Mouse (Mus musculus) liver, embryonic 15.5 days (tissue): ENCODE measurements around the gene Dcst2. TPM values are rescaled to one million over a fixed set of nuclear protein-coding genes. Genes with fewer than 3 reads are reported as not detected.
A peak's percentile ranks its signal among the peaks of the same experiment; 100 is the strongest.

ENCODE experiments used
- ATAC-seq: fragments of 200-750 bp; cut with Nextera tagmentation; 2 replicates; pipeline ENCODE4 v1.8.0; 2017; ENCODE audit warnings: moderate number of reproducible peaks, mild to moderate bottlenecking, moderate library complexity; ENCODE audit not compliant: insufficient read depth
- H3K27ac ChIP-seq: fragments of 300-500 bp; sonication (generic); replicated peaks from 2 replicates; pipeline ENCODE4 v1.5.1; 2015; ENCODE audit warnings: mild to moderate bottlenecking, inconsistent platforms
- H3K27me3 ChIP-seq: fragments of 300-500 bp; sonication (generic); 2 replicates; pipeline ENCODE4 v1.6.1; 2015; ENCODE audit warnings: mild to moderate bottlenecking, inconsistent platforms
- H3K36me3 ChIP-seq: fragments of 300-500 bp; sonication (generic); replicated peaks from 2 replicates; pipeline ENCODE4 v1.6.1; 2015; ENCODE audit warnings: moderate library complexity, mild to moderate bottlenecking, inconsistent platforms
- H3K4me1 ChIP-seq: fragments of 300-500 bp; sonication (generic); replicated peaks from 2 replicates; pipeline ENCODE4 v1.6.1; 2015; ENCODE audit warnings: inconsistent platforms
- H3K4me2 ChIP-seq: fragments of 300-500 bp; sonication (generic); 2 replicates; pipeline ENCODE4 v1.6.1; 2015; ENCODE audit warnings: moderate library complexity, mild to moderate bottlenecking, inconsistent platforms
- H3K4me3 ChIP-seq: fragments of 300-500 bp; sonication (generic); replicated peaks from 2 replicates; pipeline ENCODE4 v1.5.1; 2015; ENCODE audit warnings: mild to moderate bottlenecking, inconsistent platforms
- H3K9ac ChIP-seq: fragments of 300-500 bp; sonication (generic); 2 replicates; pipeline ENCODE4 v1.6.1; 2015; ENCODE audit warnings: moderate library complexity, mild to moderate bottlenecking, inconsistent platforms
- H3K9me3 ChIP-seq: fragments of 300-500 bp; sonication (generic); replicated peaks from 2 replicates; pipeline ENCODE4 v1.6.1; 2016; ENCODE audit warnings: inconsistent platforms
- WGBS: fragments of 180-500 bp; shearing (Covaris S2); methylation state at CpG from one replicate; pipeline ENCODE4 v1.1.7; 2015; ENCODE audit warnings: mixed read lengths; ENCODE audit not compliant: insufficient replicate concordance; 5-methylcytosine and 5-hydroxymethylcytosine counted together
- polyA plus RNA-seq: library from polyadenylated mRNA; unstranded; fragments of >200 nt; fragmentation: Nextera tagmentation; extraction: Ambion mirVana; gene quantifications from 2 replicates; pipeline ENCODE4 v1.2.1, GENCODE M21; 2015

The Dcst2 gene
- polyA plus RNA-seq, 1 experiment from 2014 or later: 0.06 TPM

GRCm38 (mm10) chr3:89382950-89383349 is 21.2 kb downstream of the Dcst2 start:
- 59% methylated on average over 5 of the region's 5 CpGs for WGBS
- no peak for ATAC-seq

GRCm38 (mm10) chr3:89383651-89384255 is 22.0 kb downstream of the Dcst2 start:
- Histone ChIP-seq H3K4me3 (no peak overlapping the region), H3K27ac (no peak overlapping the region), H3K36me3 (peaks cover 17% of the 10 kb centered on the region), H3K9me3 (no peaks in the 10 kb centered on the region), H3K4me1 (peaks cover 31% of the 10 kb centered on the region), H3K9ac (no peak overlapping the region), H3K4me2 (no peak overlapping the region), H3K27me3 (no peaks in the 10 kb centered on the region)
- no peak for ATAC-seq
- 58% methylated on average over 5 of the region's 5 CpGs for WGBS

More at GRCm38 (mm10) chr3:89382950-89383349, 21.2 kb downstream of the Dcst2 start:
- H3K27ac ChIP-seq: no peak overlapping the region
- H3K4me2 ChIP-seq: no peak overlapping the region
- peaks cover 31% of the 10 kb centered on the region for H3K4me1 ChIP-seq
- no peaks in the 10 kb centered on the region for H3K27me3 ChIP-seq
- no peak overlapping the region for H3K9ac ChIP-seq
- no peaks in the 10 kb centered on the region for H3K9me3 ChIP-seq
- peaks cover 17% of the 10 kb centered on the region for H3K36me3 ChIP-seq
- H3K4me3 ChIP-seq: no peak overlapping the region

- 0 out of 2 replicates have a peak overlapping the region, but pooled peaks have one; percentile 37 for H3K4me3 ChIP-seq
- H3K4me2 ChIP-seq: peak overlapping the region; percentile 35
- H3K36me3 ChIP-seq: peaks cover 15% of the 10 kb centered on the region
- WGBS: 63% methylated on average over 12 of the region's 12 CpGs
- no peak overlapping the region for H3K27ac ChIP-seq
- ATAC-seq: no peak
- H3K9ac ChIP-seq: no peak overlapping the region
- no peaks in the 10 kb centered on the region for H3K9me3 ChIP-seq
- no peaks in the 10 kb centered on the region for H3K27me3 ChIP-seq
- peaks cover 36% of the 10 kb centered on the region for H3K4me1 ChIP-seq
Observed at GRCm38 (mm10) chr3:89384331-89385076, 22.7 kb downstream of the Dcst2 start.

- Histone ChIP-seq H3K9ac (no peak overlapping the region), H3K27me3 (peaks cover under 1% of the 10 kb centered on the region; the same call in 1 of the 2 replicates), H3K4me3 (peak overlapping the region; percentile 37), H3K9me3 (no peaks in the 10 kb centered on the region), H3K4me2 (peak overlapping the region; percentile 35), H3K27ac (0 out of 2 replicates have a peak overlapping the region, but pooled peaks have one; percentile 19), H3K4me1 (peaks cover 44% of the 10 kb centered on the region), H3K36me3 (peaks cover 6% of the 10 kb centered on the region; the same call in 1 of the 2 replicates)
- no peak for ATAC-seq
- 14% methylated on average over 11 of the region's 11 CpGs for WGBS
Observed at GRCm38 (mm10) chr3:89385451-89385850, 23.7 kb downstream of the Dcst2 start.

- Histone ChIP-seq H3K27ac (peak overlapping the region; percentile 68), H3K4me3 (peak overlapping the region; percentile 37), H3K36me3 (no peaks in the 10 kb centered on the region), H3K27me3 (peaks cover 13% of the 10 kb centered on the region), H3K4me2 (peak overlapping the region; percentile 35; the same call in 1 of the 2 replicates), H3K4me1 (peaks cover 57% of the 10 kb centered on the region), H3K9me3 (no peaks in the 10 kb centered on the region), H3K9ac (0 out of 2 replicates have a peak overlapping the region, but pooled peaks have one; percentile 1)
- 59% methylated on average over 17 of the region's 17 CpGs for WGBS
- ATAC-seq: no peak
Observed at GRCm38 (mm10) chr3:89386438-89387420, 25.0 kb downstream of the Dcst2 start.

- peaks cover 22% of the 10 kb centered on the region for H3K27me3 ChIP-seq
- H3K36me3 ChIP-seq: no peaks in the 10 kb centered on the region
- no peaks in the 10 kb centered on the region for H3K9me3 ChIP-seq
- peaks cover 66% of the 10 kb centered on the region for H3K4me1 ChIP-seq
- peak overlapping the region; percentile 37 for H3K4me3 ChIP-seq
- H3K9ac ChIP-seq: no peak overlapping the region
- H3K4me2 ChIP-seq: peak overlapping the region; percentile 41
- peak overlapping the region; percentile 68 for H3K27ac ChIP-seq
- WGBS: 61% methylated on average over 11 of the region's 11 CpGs
- ATAC-seq: no peak
Observed at GRCm38 (mm10) chr3:89387632-89388031, 25.9 kb downstream of the Dcst2 start.

GRCm38 (mm10) chr3:89388134-89388881 is 26.5 kb downstream of the Dcst2 start:
- WGBS: 40% methylated on average over 10 of the region's 11 CpGs
- ATAC-seq: no peak

GRCm38 (mm10) chr3:89388901-89389740 is 27.3 kb downstream of the Dcst2 start:
- H3K4me3 ChIP-seq: no peak overlapping the region
- H3K9me3 ChIP-seq: no peaks in the 10 kb centered on the region
- WGBS: 24% methylated on average over 5 of the region's 6 CpGs
- ATAC-seq: no peak
- H3K9ac ChIP-seq: no peak overlapping the region
- peaks cover 30% of the 10 kb centered on the region for H3K27me3 ChIP-seq
- no peaks in the 10 kb centered on the region for H3K36me3 ChIP-seq
- H3K27ac ChIP-seq: peak overlapping the region; percentile 68
- peak overlapping the region; percentile 97 for H3K4me2 ChIP-seq
- H3K4me1 ChIP-seq: peaks cover 79% of the 10 kb centered on the region

More at GRCm38 (mm10) chr3:89388134-89388881, 26.5 kb downstream of the Dcst2 start:
- H3K27ac ChIP-seq: peak overlapping the region; percentile 68
- H3K9me3 ChIP-seq: no peaks in the 10 kb centered on the region
- H3K27me3 ChIP-seq: peaks cover 29% of the 10 kb centered on the region
- peak overlapping the region; percentile 41 for H3K4me2 ChIP-seq
- no peak overlapping the region for H3K9ac ChIP-seq
- no peaks in the 10 kb centered on the region for H3K36me3 ChIP-seq
- H3K4me3 ChIP-seq: peak overlapping the region; percentile 14; the same call in 1 of the 2 replicates
- peaks cover 72% of the 10 kb centered on the region for H3K4me1 ChIP-seq

GRCm38 (mm10) chr3:89390111-89390515 is 28.3 kb downstream of the Dcst2 start:
- Histone ChIP-seq H3K4me2 (peak overlapping the region; percentile 97), H3K9me3 (no peaks in the 10 kb centered on the region), H3K27ac (peak overlapping the region; percentile 48), H3K4me1 (peaks cover 83% of the 10 kb centered on the region), H3K9ac (no peak overlapping the region), H3K4me3 (peak overlapping the region; percentile 66; the same call in 1 of the 2 replicates), H3K36me3 (no peaks in the 10 kb centered on the region), H3K27me3 (peaks cover 37% of the 10 kb centered on the region)
- ATAC-seq: no peak
- WGBS: 41% methylated on average over 5 of the region's 5 CpGs
